Mouse (Mus musculus): ENCODE data around the gene Dera.

GRCm38 (mm10) chr6:137723898-137724297, 30.4 kb upstream of the Dera start:
- TF ChIP-seq CTCF (IDR thresholded peaks at IDR 0.05; ENCODE audit: borderline replicate concordance, control insufficient read depth, extremely low read depth, insufficient read depth, low read length, poor library complexity): no peak
- TF ChIP-seq POLR2A (IDR thresholded peaks at IDR 0.05; ENCODE audit: control insufficient read depth, extremely low read depth, insufficient read depth, low read length, poor library complexity): no peak

All from thymus, adult 2 months (tissue).